Mouse (Mus musculus) liver, postnatal 0 days (tissue): ENCODE measurements at regions not wholly inside any gene's neighbourhood (a gene's known extent, or its start where the extent isn't known, plus 50 kb on each side); places are given as distances from the start of the nearest gene placed in this dataset.

Experiments used
- CTCF ChIP-seq: sonication (generic); IDR thresholded peaks from 2 replicates; pipeline ENCODE4 v1.5.1; 2016; ENCODE audit warnings: antibody characterized with exemption, low read depth
- EP300 ChIP-seq: IDR thresholded peaks from 2 replicates; pipeline ENCODE4 v1.6.1; 2016; ENCODE audit warnings: antibody characterized with exemption, low read depth, mild to moderate bottlenecking

- TF ChIP-seq CTCF (no peak), EP300 (no peak)
Observed at GRCm38 (mm10) chr12:25310293-25310946, 213.5 kb upstream of the Id2 start.
